Mouse (Mus musculus) midbrain, postnatal 0 days (tissue): ENCODE results near the gene Sema4f. TPM values are rescaled to one million over a fixed set of nuclear protein-coding genes. Genes with fewer than 3 reads are reported as not detected.
A peak's percentile ranks its signal among the peaks of the same experiment; 100 is the strongest.

Source experiments
- ATAC-seq: fragments of 200-750 bp; cut with Nextera tagmentation; 2 replicates; pipeline ENCODE4 v1.8.0; 2017; ENCODE audit warnings: moderate number of reproducible peaks, mild to moderate bottlenecking, moderate TSS enrichment, moderate library complexity; ENCODE audit not compliant: low FRiP score
- DNase-seq: peaks from one replicate; pipeline ENCODE4 v3.0.0-alpha.2; 2015; ENCODE audit warnings: low spot score
- H3K27ac ChIP-seq: fragments of 300-500 bp; sonication (generic); 2 replicates; pipeline ENCODE4 v1.5.1; 2014; ENCODE audit warnings: low read depth, mild to moderate bottlenecking, low read length, mixed read lengths
- H3K27me3 ChIP-seq: fragments of 300-500 bp; sonication (generic); 2 replicates; pipeline ENCODE4 v1.6.1; 2014; ENCODE audit warnings: low read length, control low read depth, mixed read lengths; ENCODE audit not compliant: insufficient read depth
- H3K36me3 ChIP-seq: fragments of 300-500 bp; sonication (generic); 2 replicates; pipeline ENCODE4 v1.6.1; 2014; ENCODE audit warnings: low read length, control low read depth, mixed read lengths; ENCODE audit not compliant: insufficient read depth
- H3K4me1 ChIP-seq: fragments of 300-500 bp; sonication (generic); 2 replicates; pipeline ENCODE4 v1.6.1; 2014; ENCODE audit warnings: mild to moderate bottlenecking, control low read depth, antibody characterized with exemption, low read length, mixed read lengths; ENCODE audit not compliant: insufficient read depth
- H3K4me2 ChIP-seq: fragments of 300-500 bp; sonication (generic); 2 replicates; pipeline ENCODE4 v1.6.1; 2014; ENCODE audit warnings: low read depth, mild to moderate bottlenecking, low read length, mixed read lengths; ENCODE audit not compliant: poor library complexity, severe bottlenecking
- H3K4me3 ChIP-seq: fragments of 300-500 bp; sonication (generic); 2 replicates; pipeline ENCODE4 v1.5.1; 2014; ENCODE audit warnings: low read depth, mild to moderate bottlenecking, low read length, moderate library complexity
- H3K9ac ChIP-seq: fragments of 300-500 bp; sonication (generic); replicated peaks from 2 replicates; pipeline ENCODE4 v1.6.1; 2014; ENCODE audit warnings: mild to moderate bottlenecking, low read length, moderate library complexity, mixed read lengths; ENCODE audit not compliant: poor library complexity, severe bottlenecking
- H3K9me3 ChIP-seq: fragments of 300-500 bp; sonication (generic); 2 replicates; pipeline ENCODE4 v1.6.1; 2016; ENCODE audit warnings: low read length, control low read depth
- CTCF ChIP-seq: IDR thresholded peaks from 2 replicates; pipeline ENCODE4 v1.5.1; 2016; ENCODE audit warnings: antibody characterized with exemption, mild to moderate bottlenecking
- WGBS: fragments of 180-500 bp; shearing (Covaris S2); extraction: QIAGEN DNeasy Blood & Tissue Kit; methylation state at CpG from one replicate; pipeline ENCODE4 v1.1.7; 2014; 5-methylcytosine and 5-hydroxymethylcytosine counted together
- polyA plus RNA-seq: library from polyadenylated mRNA; unstranded; fragments of >200 nt; fragmentation: Nextera tagmentation; extraction: Ambion mirVana; gene quantifications from 2 replicates; pipeline ENCODE4 v1.2.1, GENCODE M21; 2015
- total RNA-seq: library from RNA; depleted of rRNA; stranded (reverse); fragments of >200 nt; gene quantifications from 2 replicates; pipeline ENCODE4 v1.2.3, GENCODE M21; 2014

The Sema4f gene
- total and polyA plus RNA-seq, 2 experiments from 2014 or later = 15.4 to 16.9 TPM

- WGBS = 18% methylated on average over 8 of the region's 8 CpGs
- peak; percentile 81 for TF ChIP-seq CTCF
- Histone ChIP-seq H3K36me3 (peaks cover 44% of the 10 kb centered on the region), H3K4me1 (no peaks in the 10 kb centered on the region), H3K4me3 (no peak overlapping the region), H3K27ac (no peak overlapping the region), H3K9me3 (no peaks in the 10 kb centered on the region), H3K27me3 (no peaks in the 10 kb centered on the region), H3K9ac (no peak overlapping the region), H3K4me2 (no peak overlapping the region)
- DNase-seq (peak; percentile 54), ATAC-seq (peak; percentile 43; the same call in 1 of the 2 replicates)
Measured at GRCm38 (mm10) chr6:82917778-82918129, 21.8 kb downstream of the Sema4f start.

- Histone ChIP-seq H3K27ac (no peak overlapping the region), H3K4me2 (no peak overlapping the region), H3K9ac (no peak overlapping the region), H3K9me3 (no peaks in the 10 kb centered on the region), H3K36me3 (peaks cover 45% of the 10 kb centered on the region), H3K27me3 (no peaks in the 10 kb centered on the region), H3K4me1 (no peaks in the 10 kb centered on the region), H3K4me3 (no peak overlapping the region)
- ATAC-seq (peak; percentile 62; the same call in 1 of the 2 replicates), DNase-seq (peak; percentile 89)
- no peak for TF ChIP-seq CTCF
- 71% methylated on average over 26 of the region's 26 CpGs for WGBS
Measured at GRCm38 (mm10) chr6:82917076-82917777, 22.3 kb downstream of the Sema4f start.

- H3K4me2 ChIP-seq = no peak overlapping the region
- H3K27me3 ChIP-seq = no peaks in the 10 kb centered on the region
- H3K4me1 ChIP-seq = no peaks in the 10 kb centered on the region
- H3K9me3 ChIP-seq = no peaks in the 10 kb centered on the region
- WGBS = 89% methylated on average over 4 of the region's 4 CpGs
- DNase-seq (no peak), ATAC-seq (no peak)
- H3K27ac ChIP-seq = no peak overlapping the region
- peaks cover 39% of the 10 kb centered on the region for H3K36me3 ChIP-seq
- TF ChIP-seq CTCF = no peak
- no peak overlapping the region for H3K9ac ChIP-seq
- H3K4me3 ChIP-seq = no peak overlapping the region
Measured at GRCm38 (mm10) chr6:82916459-82916858, 23.1 kb downstream of the Sema4f start.

DNA sequence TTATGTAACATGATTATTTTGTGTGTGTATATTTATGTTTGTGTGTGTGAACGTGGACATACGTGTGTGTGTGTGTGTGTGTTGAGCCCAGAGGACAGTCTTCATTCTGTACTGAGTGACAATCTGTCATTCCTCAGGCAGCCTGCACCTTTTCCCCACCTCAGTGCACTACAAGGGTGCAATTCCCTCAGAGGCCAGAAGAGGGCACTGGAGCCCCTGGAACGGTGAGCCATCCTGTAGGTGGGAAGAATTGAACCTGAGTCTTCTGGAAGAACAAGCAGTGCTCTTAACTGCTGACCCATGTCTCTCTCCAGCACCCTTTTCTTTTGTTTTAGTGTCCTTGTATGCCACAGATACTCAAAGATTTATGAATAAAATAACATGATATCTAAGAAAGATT is 23.7 kb downstream of the Sema4f start:
- peak; percentile 20 for DNase-seq
- no peak overlapping the region for H3K4me2 ChIP-seq
- peak; percentile 91 for TF ChIP-seq CTCF
- H3K27me3 ChIP-seq = no peaks in the 10 kb centered on the region
- WGBS = 18% methylated on average over 3 of the region's 3 CpGs
- no peaks in the 10 kb centered on the region for H3K9me3 ChIP-seq
- no peak overlapping the region for H3K4me3 ChIP-seq
- no peak for ATAC-seq
- no peak overlapping the region for H3K27ac ChIP-seq
- H3K9ac ChIP-seq = no peak overlapping the region
- no peaks in the 10 kb centered on the region for H3K4me1 ChIP-seq
- H3K36me3 ChIP-seq = peaks cover 37% of the 10 kb centered on the region

GRCm38 (mm10) chr6:82913336-82914247 is 26.0 kb downstream of the Sema4f start:
- DNase-seq = no peak
- ATAC-seq = no peak

GRCm38 (mm10) chr6:82911303-82911702 is 28.3 kb downstream of the Sema4f start:
- Histone ChIP-seq H3K4me3 (no peak overlapping the region), H3K9me3 (no peaks in the 10 kb centered on the region), H3K36me3 (peaks cover 12% of the 10 kb centered on the region; the same call in 1 of the 2 replicates), H3K4me1 (no peaks in the 10 kb centered on the region), H3K4me2 (no peak overlapping the region), H3K9ac (no peak overlapping the region), H3K27me3 (no peaks in the 10 kb centered on the region), H3K27ac (no peak overlapping the region)
- ATAC-seq (no peak), DNase-seq (no peak)
- WGBS = 89% methylated on average over 5 of the region's 5 CpGs
- TF ChIP-seq CTCF = no peak

More at GRCm38 (mm10) chr6:82913336-82914247, 26.0 kb downstream of the Sema4f start:
- no peak overlapping the region for H3K9ac ChIP-seq
- 86% methylated on average over 28 of the region's 28 CpGs for WGBS
- H3K27ac ChIP-seq = no peak overlapping the region
- H3K27me3 ChIP-seq = no peaks in the 10 kb centered on the region
- no peaks in the 10 kb centered on the region for H3K4me1 ChIP-seq
- no peak for TF ChIP-seq CTCF
- no peak overlapping the region for H3K4me2 ChIP-seq
- no peaks in the 10 kb centered on the region for H3K9me3 ChIP-seq
- H3K4me3 ChIP-seq = no peak overlapping the region
- peaks cover 28% of the 10 kb centered on the region for H3K36me3 ChIP-seq
